Mouse (Mus musculus) frontal cortex, postnatal 10 days (tissue): Measurements from ENCODE around the gene Alad.
A peak's percentile ranks its signal among the peaks of the same experiment; 100 is the strongest.
"Not testable (repeated sequence)": the region's sequence is repeated elsewhere in the genome, so short reads cannot be mapped to it uniquely, and the experiment has no call there.

Experiments used
- DNase-seq, 2 experiments: peaks; one replicate each; pipeline ENCODE4 v3.0.0; 2022; ENCODE audit warnings: low spot score in 2 of 2, mixed read lengths in 1 of 2

Alad gene

GRCm38 (mm10) chr4:62486162-62486696, 33.5 kb downstream of the Alad start:
- no peak for DNase-seq

- DNase-seq, result no peak
These were observed 34.1 kb downstream of the Alad start for GRCm38 (mm10) chr4:62485450-62486161.

- DNase-seq, result no peak
These were observed 34.8 kb downstream of the Alad start for GRCm38 (mm10) chr4:62484928-62485327.

- DNase-seq, result no peak
These were observed 38.8 kb downstream of the Alad start for GRCm38 (mm10) chr4:62480709-62481605.

GRCm38 (mm10) chr4:62479937-62480708, 39.6 kb downstream of the Alad start, which contains the start of gene Bspry:
Gene Bspry (plus strand): TSS chr4:62480053.
- no peak for DNase-seq

- DNase-seq, result not testable (repeated sequence)
These were observed 40.2 kb downstream of the Alad start for GRCm38 (mm10) chr4:62479593-62479936.

- DNase-seq, result no peak
These were observed 42.0 kb downstream of the Alad start for GRCm38 (mm10) chr4:62477542-62478244.

- DNase-seq, result no peak
These were observed 43.9 kb downstream of the Alad start for GRCm38 (mm10) chr4:62475793-62476192.

- no peak for DNase-seq
These were observed 44.6 kb downstream of the Alad start for GRCm38 (mm10) chr4:62475131-62475530.

- no peak for DNase-seq
These were observed 47.6 kb downstream of the Alad start for GRCm38 (mm10) chr4:62472071-62472470.

GRCm38 (mm10) chr4:62470598-62471051, 49.1 kb downstream of the Alad start, which contains the start of gene Wdr31:
Gene Wdr31 (minus strand): TSS chr4:62470896.
- DNase-seq, result peak; percentile 65 to 82

GRCm38 (mm10) chr4:62468158-62468557, 51.6 kb downstream of the Alad start:
- no peak for DNase-seq

- no peak for DNase-seq
These were observed 56.6 kb downstream of the Alad start for GRCm38 (mm10) chr4:62463124-62463523.

GRCm38 (mm10) chr4:62460348-62460747, 59.4 kb downstream of the Alad start:
- DNase-seq, result no peak
